Mouse (Mus musculus) stomach, postnatal 0 days (tissue): ENCODE measurements around the gene Xrcc6.

ENCODE experiments used
- CTCF ChIP-seq: IDR thresholded peaks from 2 replicates; pipeline ENCODE4 v1.5.1; 2016; ENCODE audit warnings: antibody characterized with exemption, low read depth, mild to moderate bottlenecking, moderate library complexity
- EP300 ChIP-seq: optimal IDR thresholded peaks from 2 replicates; pipeline ENCODE3; 2016; ENCODE audit warnings: antibody characterized with exemption

- TF ChIP-seq CTCF (no peak), EP300 (no peak)
These were observed 59.6 kb downstream of the Xrcc6 start, which contains the start of gene Snu13 for GRCm38 (mm10) chr15:82047080-82047883.
